Mouse (Mus musculus) liver, adult (tissue): ENCODE measurements around the gene Rpl18a.

Experiments
- GATA4 ChIP-seq: IDR thresholded peaks from 2 replicates; pipeline ENCODE4 v1.6.1; 2014; ENCODE audit warnings: mild to moderate bottlenecking, low read length; ENCODE audit not compliant: insufficient replicate concordance

The Rpl18a gene

GRCm38 (mm10) chr8:70897021-70897680 lies at the start of gene Rpl18a:
Gene Rpl18a (minus strand): TSS chr8:70897412.
- TF ChIP-seq GATA4, result peak; percentile 5; the same call in 1 of the 2 replicates

- no peak for TF ChIP-seq GATA4
These were observed 46.0 kb upstream of the Rpl18a start for GRCm38 (mm10) chr8:70943187-70943586.

- no peak for TF ChIP-seq GATA4
These were observed 44.3 kb upstream of the Rpl18a start for GRCm38 (mm10) chr8:70941478-70941877.

GRCm38 (mm10) chr8:70937200-70937599 lies 40.0 kb upstream of the Rpl18a start:
- no peak for TF ChIP-seq GATA4

- TF ChIP-seq GATA4, result no peak
These were observed 37.6 kb upstream of the Rpl18a start for GRCm38 (mm10) chr8:70934786-70935185.

GRCm38 (mm10) chr8:70933036-70933435 lies 35.8 kb upstream of the Rpl18a start:
- no peak for TF ChIP-seq GATA4

- TF ChIP-seq GATA4, result no peak
These were observed 34.5 kb upstream of the Rpl18a start for GRCm38 (mm10) chr8:70931731-70932130.

- TF ChIP-seq GATA4, result no peak
These were observed 31.6 kb upstream of the Rpl18a start for GRCm38 (mm10) chr8:70928778-70929322.

GRCm38 (mm10) chr8:70928096-70928495 lies 30.9 kb upstream of the Rpl18a start:
- no peak for TF ChIP-seq GATA4

- TF ChIP-seq GATA4, result no peak
These were observed 29.2 kb upstream of the Rpl18a start for GRCm38 (mm10) chr8:70926396-70926795.

- no peak for TF ChIP-seq GATA4
These were observed 28.5 kb upstream of the Rpl18a start for GRCm38 (mm10) chr8:70925754-70926153.

- TF ChIP-seq GATA4, result no peak
These were observed 26.9 kb upstream of the Rpl18a start for GRCm38 (mm10) chr8:70924151-70924550.

- TF ChIP-seq GATA4, result no peak
These were observed 23.1 kb upstream of the Rpl18a start for GRCm38 (mm10) chr8:70920049-70920922.

- no peak for TF ChIP-seq GATA4
These were observed 17.5 kb upstream of the Rpl18a start for GRCm38 (mm10) chr8:70914704-70915103.

GRCm38 (mm10) chr8:70913523-70913922 lies 16.3 kb upstream of the Rpl18a start:
- no peak for TF ChIP-seq GATA4

- no peak for TF ChIP-seq GATA4
These were observed 15.7 kb upstream of the Rpl18a start for GRCm38 (mm10) chr8:70912955-70913354.

- no peak for TF ChIP-seq GATA4
These were observed 14.4 kb upstream of the Rpl18a start for GRCm38 (mm10) chr8:70911596-70911995.

GRCm38 (mm10) chr8:70907518-70907917 lies 10.3 kb upstream of the Rpl18a start:
- TF ChIP-seq GATA4, result no peak
